22 mouse cellular contexts compared by ENCODE assay signal in genomic region chr16:50705921-50706320, GRCm38 (mm10).
DNase-seq lines count a peak whose midpoint lies in the region; ATAC-seq and TF ChIP-seq lines count a peak whose summit lies in the region.
"Had no signal": no experiment of that assay in that cellular context is flagged by ENCODE, and none has a peak within 500 bp of the region (broad histone marks: within the 10 kb centered on the region; RNA-seq: fewer than 3 reads in every experiment).

No protein-coding gene starts in this region.

- TF ChIP-seq EP300 in lung, postnatal 0 days (IDR thresholded peaks at IDR 0.05), result no peak

- 62% methylated on average over 4 of the region's 4 CpGs for WGBS in hindbrain, embryonic 16.5 days
- WGBS in hindbrain, embryonic 13.5 days, result 84% methylated on average over 4 of the region's 4 CpGs
- WGBS in lung, embryonic 14.5 days, result 26% methylated on average over 4 of the region's 4 CpGs
- WGBS in lung, postnatal 0 days, result 34% methylated on average over 4 of the region's 4 CpGs

- no peak overlapping the region for H3K4me3 ChIP-seq in hindbrain, embryonic 16.5 days (ENCODE audit: low read length)
- no peak overlapping the region for H3K4me3 ChIP-seq in hindbrain, embryonic 13.5 days
- no peak overlapping the region for H3K4me3 ChIP-seq in lung, embryonic 14.5 days (ENCODE audit: low read depth, low read length)
- H3K4me3 ChIP-seq in lung, postnatal 0 days (ENCODE audit: low read depth, low read length), result no peak overlapping the region
- H3K4me3 ChIP-seq: embryonic facial prominence, embryonic 12.5 days; embryonic facial prominence, embryonic 15.5 days; gastrocnemius, adult 2 months; intestine, embryonic 15.5 days had no signal

- no peaks in the 10 kb centered on the region for H3K4me1 ChIP-seq in hindbrain, embryonic 16.5 days (ENCODE audit: control insufficient read depth, insufficient read depth, low read depth, low read length)
- no peaks in the 10 kb centered on the region for H3K4me1 ChIP-seq in hindbrain, embryonic 13.5 days (replicated peaks)
- peaks cover 4% of the 10 kb centered on the region; the same call in 1 of the 2 replicates for H3K4me1 ChIP-seq in lung, embryonic 14.5 days (ENCODE audit: insufficient read depth)
- H3K4me1 ChIP-seq in lung, postnatal 0 days (ENCODE audit: insufficient read depth, low read depth, low read length), result no peaks in the 10 kb centered on the region
- H3K4me1 ChIP-seq: embryonic facial prominence, embryonic 12.5 days; embryonic facial prominence, embryonic 15.5 days; intestine, embryonic 15.5 days had no signal

- TF ChIP-seq CTCF in lung, embryonic 14.5 days (IDR thresholded peaks at IDR 0.05; ENCODE audit: low read depth), result no peak
- no peak for TF ChIP-seq CTCF in lung, postnatal 0 days (IDR thresholded peaks at IDR 0.05)

- peak; percentile 31; the same call in 1 of the 2 replicates for ATAC-seq in cerebellum, adult (ENCODE audit: insufficient number of reproducible peaks, low FRiP score, low TSS enrichment)
- peak; percentile 50; the same call in 1 of the 2 replicates for ATAC-seq in hindbrain, embryonic 16.5 days
- no peak for ATAC-seq in hindbrain, embryonic 13.5 days (ENCODE audit: low FRiP score)
- ATAC-seq in lung, embryonic 14.5 days (ENCODE audit: insufficient read depth), result peak; percentile 63
- ATAC-seq in lung, postnatal 0 days, result no peak
- ATAC-seq: activated CD4-positive, CD25-positive, alpha-beta regulatory T cell, adult 4 months; forebrain, embryonic 14.5 days; forebrain, postnatal 0 days; intestine, embryonic 15.5 days had no signal

- H3K9ac ChIP-seq in hindbrain, embryonic 16.5 days (ENCODE audit: low read depth, low read length), result no peak overlapping the region
- no peak overlapping the region for H3K9ac ChIP-seq in hindbrain, embryonic 13.5 days
- no peak overlapping the region for H3K9ac ChIP-seq in lung, embryonic 14.5 days
- no peak overlapping the region for H3K9ac ChIP-seq in lung, postnatal 0 days (replicated peaks; ENCODE audit: low read depth)
- H3K9ac ChIP-seq: embryonic facial prominence, embryonic 12.5 days; embryonic facial prominence, embryonic 15.5 days; forebrain, postnatal 0 days; hindbrain, embryonic 14.5 days; intestine, embryonic 15.5 days had no signal

- no peak overlapping the region for H3K27ac ChIP-seq in hindbrain, embryonic 16.5 days (ENCODE audit: low read depth, low read length)
- no peak overlapping the region for H3K27ac ChIP-seq in hindbrain, embryonic 13.5 days
- H3K27ac ChIP-seq in lung, embryonic 14.5 days (ENCODE audit: low read depth), result no peak overlapping the region
- H3K27ac ChIP-seq in lung, postnatal 0 days (ENCODE audit: low read length), result no peak overlapping the region
- H3K27ac ChIP-seq: embryonic facial prominence, embryonic 12.5 days; embryonic facial prominence, embryonic 15.5 days; gastrocnemius, adult 2 months; hindbrain, embryonic 14.5 days; intestine, embryonic 15.5 days had no signal

- no peaks in the 10 kb centered on the region for H3K36me3 ChIP-seq in hindbrain, embryonic 16.5 days (ENCODE audit: control insufficient read depth, insufficient read depth, low read length)
- H3K36me3 ChIP-seq in hindbrain, embryonic 13.5 days, result no peaks in the 10 kb centered on the region
- no peaks in the 10 kb centered on the region for H3K36me3 ChIP-seq in lung, embryonic 14.5 days (ENCODE audit: insufficient read depth)
- no peaks in the 10 kb centered on the region for H3K36me3 ChIP-seq in lung, postnatal 0 days (ENCODE audit: insufficient read depth, low read length)
- H3K36me3 ChIP-seq: embryonic facial prominence, embryonic 12.5 days; embryonic facial prominence, embryonic 15.5 days; intestine, embryonic 15.5 days had no signal

- no peaks in the 10 kb centered on the region for H3K27me3 ChIP-seq in hindbrain, embryonic 16.5 days (replicated peaks; ENCODE audit: control insufficient read depth, insufficient read depth, low read length)
- H3K27me3 ChIP-seq in hindbrain, embryonic 13.5 days, result no peaks in the 10 kb centered on the region
- H3K27me3 ChIP-seq in lung, embryonic 14.5 days (ENCODE audit: insufficient read depth, low read length), result no peaks in the 10 kb centered on the region
- H3K27me3 ChIP-seq in lung, postnatal 0 days (replicated peaks; ENCODE audit: insufficient read depth, low read length), result no peaks in the 10 kb centered on the region
- H3K27me3 ChIP-seq: embryonic facial prominence, embryonic 12.5 days; embryonic facial prominence, embryonic 15.5 days; intestine, embryonic 15.5 days had no signal

- H3K4me2 ChIP-seq in hindbrain, embryonic 16.5 days (ENCODE audit: low read length), result no peak overlapping the region
- H3K4me2 ChIP-seq in hindbrain, embryonic 13.5 days, result no peak overlapping the region
- no peak overlapping the region for H3K4me2 ChIP-seq in lung, embryonic 14.5 days
- H3K4me2 ChIP-seq in lung, postnatal 0 days (replicated peaks; ENCODE audit: low read depth, low read length), result no peak overlapping the region
- H3K4me2 ChIP-seq: embryonic facial prominence, embryonic 12.5 days; embryonic facial prominence, embryonic 15.5 days; heart, embryonic 11.5 days; hindbrain, embryonic 14.5 days; intestine, embryonic 15.5 days had no signal

- H3K9me3 ChIP-seq in hindbrain, embryonic 16.5 days (ENCODE audit: control insufficient read depth, low read length), result no peaks in the 10 kb centered on the region
- no peaks in the 10 kb centered on the region for H3K9me3 ChIP-seq in hindbrain, embryonic 13.5 days
- H3K9me3 ChIP-seq in lung, embryonic 14.5 days (ENCODE audit: low read depth, low read length), result no peaks in the 10 kb centered on the region
- H3K9me3 ChIP-seq in lung, postnatal 0 days (ENCODE audit: low read length), result no peaks in the 10 kb centered on the region
- H3K9me3 ChIP-seq: embryonic facial prominence, embryonic 12.5 days; embryonic facial prominence, embryonic 15.5 days; intestine, embryonic 15.5 days had no signal

- no peak for DNase-seq in cerebellum, adult 9-10 months
- peak; percentile 63 for DNase-seq in lung, embryonic 14.5 days
- DNase-seq in lung, postnatal 0 days (ENCODE audit: low spot score), result no peak
- DNase-seq in testis, postnatal 10 days (ENCODE audit: low spot score), result no peak
- DNase-seq: adrenal gland, adult 8-10 months; adrenal gland, postnatal 25 days; cerebellum, adult 18-20 months; cerebellum, adult 9-11 months; forebrain, postnatal 0 days; gastrocnemius, adult 2 months; gastrocnemius, postnatal 14 days; heart, adult 11 months had no signal

Comparison
In these comparisons a context has a peak if more than half of its experiments do, and no peak if none do; other contexts are left out.
1. ATAC-seq: peak in cerebellum, adult (single experiment), hindbrain, embryonic 16.5 days (single experiment) and lung, embryonic 14.5 days (single experiment); none in hindbrain, embryonic 13.5 days (single experiment) and lung, postnatal 0 days (single experiment).